Mouse (Mus musculus) liver, postnatal 0 days (tissue): Measurements from ENCODE around the gene Prpf3.

Experiments used
- CTCF ChIP-seq: sonication (generic); IDR thresholded peaks from 2 replicates; pipeline ENCODE4 v1.5.1; 2016; ENCODE audit warnings: antibody characterized with exemption, low read depth
- EP300 ChIP-seq: IDR thresholded peaks from 2 replicates; pipeline ENCODE4 v1.6.1; 2016; ENCODE audit warnings: antibody characterized with exemption, low read depth, mild to moderate bottlenecking

- TF ChIP-seq CTCF: no peak
- TF ChIP-seq EP300: no peak
Measured at GRCm38 (mm10) chr3:95818571-95819288, 37.0 kb downstream of the Prpf3 start, which contains the start of gene Rprd2.
